Mouse (Mus musculus): ENCODE measurements around the gene Slc36a1.

Slc36a1 gene

GRCm38 (mm10) chr11:55274756-55275155 lies 70.6 kb downstream of the Slc36a1 start:
- no peak for DNase-seq (ENCODE audit: low spot score in 2 of 2)
